Mouse (Mus musculus): ENCODE data around the gene Ect2l. TPM values are rescaled to one million over a fixed set of nuclear protein-coding genes. Genes with fewer than 3 reads are reported as not detected.

The Ect2l gene
- polyA plus RNA-seq, 1 experiment from 2014 or later = 0.17 TPM

DNA sequence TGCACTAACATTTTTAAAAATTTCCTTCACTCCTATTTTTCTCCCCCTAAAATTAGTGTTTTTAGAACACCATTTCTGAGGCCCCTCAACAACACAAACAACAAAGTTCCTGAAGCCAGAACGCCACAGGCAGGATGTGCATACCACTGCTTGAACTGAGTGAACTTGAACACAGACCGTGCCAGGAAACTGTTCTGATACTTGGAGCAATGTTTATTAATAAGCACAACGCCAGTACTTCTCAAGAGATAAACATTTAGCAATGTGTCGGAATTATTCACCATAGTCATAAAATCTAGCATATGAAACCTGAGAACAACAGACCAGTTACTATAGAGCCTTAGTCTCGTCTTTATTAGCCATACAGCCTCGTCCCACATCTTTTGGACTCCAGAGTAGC lies 571 bp downstream of the Ect2l start:
- Histone ChIP-seq H3K4me1 (peaks cover 9% of the 10 kb centered on the region), H3K4me3 (replicated peaks) (no peak overlapping the region), H3K27me3 (replicated peaks) (no peaks in the 10 kb centered on the region), H3K4me2 (no peak overlapping the region), H3K27ac (no peak overlapping the region), H3K9ac (no peak overlapping the region), H3K9me3 (no peaks in the 10 kb centered on the region), H3K36me3 (no peaks in the 10 kb centered on the region)
- ATAC-seq (ENCODE audit: insufficient read depth, low FRiP score, low read depth) = no peak
- 36% methylated on average over 6 of the region's 6 CpGs for WGBS

DNA sequence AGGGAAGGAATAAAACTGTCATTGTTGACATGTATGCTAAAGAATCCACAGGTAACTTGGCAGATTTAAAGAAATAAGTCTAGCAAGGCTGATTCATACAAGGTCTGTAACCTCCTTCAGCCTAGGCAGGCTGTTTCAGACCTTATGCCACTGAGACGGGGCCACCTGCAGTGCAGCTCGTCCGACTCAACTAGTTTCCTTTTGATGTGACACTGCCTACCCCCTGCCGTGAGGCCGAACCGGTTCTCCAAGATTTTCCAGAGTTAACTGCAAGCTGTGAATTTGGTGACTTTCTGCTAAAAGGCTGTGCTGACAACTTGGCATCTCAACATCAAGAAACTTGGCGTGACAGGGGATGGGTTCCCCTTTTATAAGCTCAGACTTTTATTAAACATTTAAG lies 6.6 kb downstream of the Ect2l start:
- no peaks in the 10 kb centered on the region for H3K4me1 ChIP-seq
- no peak overlapping the region for H3K4me3 ChIP-seq (replicated peaks)
- ATAC-seq (ENCODE audit: insufficient read depth, low FRiP score, low read depth) = no peak; the same call in 1 of the 2 replicates
- H3K36me3 ChIP-seq = no peaks in the 10 kb centered on the region
- no peak overlapping the region for H3K9ac ChIP-seq
- H3K9me3 ChIP-seq = no peaks in the 10 kb centered on the region
- no peak overlapping the region for H3K4me2 ChIP-seq
- H3K27me3 ChIP-seq (replicated peaks) = no peaks in the 10 kb centered on the region
- WGBS = 31% methylated on average over 7 of the region's 7 CpGs
- peak overlapping the region; percentile 3; the same call in 1 of the 2 replicates for H3K27ac ChIP-seq

DNA sequence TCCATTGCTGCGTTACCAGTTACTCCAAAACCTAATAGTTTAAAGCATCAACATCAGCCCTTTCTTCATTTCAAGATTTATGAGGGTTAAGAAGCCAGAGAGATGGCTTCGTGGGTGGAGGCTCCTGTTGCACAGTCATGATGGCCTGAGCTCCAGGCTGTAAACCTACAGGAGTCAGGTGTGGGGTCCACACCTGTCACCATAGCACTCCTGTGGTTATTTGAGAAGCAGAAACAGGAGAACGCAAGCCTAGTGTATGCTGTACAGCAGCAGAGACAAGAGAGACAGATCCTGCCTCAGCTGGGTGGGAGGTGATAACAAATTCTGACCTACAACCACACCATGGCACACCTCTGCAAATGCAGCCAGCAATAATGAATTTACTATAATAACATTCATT lies 8.3 kb downstream of the Ect2l start:
- H3K27ac ChIP-seq = no peak overlapping the region
- ATAC-seq (ENCODE audit: insufficient read depth, low FRiP score, low read depth) = no peak
- H3K4me3 ChIP-seq (replicated peaks) = no peak overlapping the region
- H3K9ac ChIP-seq = no peak overlapping the region
- H3K9me3 ChIP-seq = no peaks in the 10 kb centered on the region
- H3K36me3 ChIP-seq = no peaks in the 10 kb centered on the region
- no peaks in the 10 kb centered on the region for H3K4me1 ChIP-seq
- no peak overlapping the region for H3K4me2 ChIP-seq
- WGBS = 74% methylated on average over 3 of the region's 3 CpGs
- no peaks in the 10 kb centered on the region for H3K27me3 ChIP-seq (replicated peaks)

GRCm38 (mm10) chr10:18200656-18201055 lies 10.0 kb downstream of the Ect2l start:
- H3K9ac ChIP-seq = no peak overlapping the region
- no peaks in the 10 kb centered on the region for H3K9me3 ChIP-seq
- no peak for ATAC-seq (ENCODE audit: insufficient read depth, low FRiP score, low read depth)
- H3K27ac ChIP-seq = no peak overlapping the region
- no peaks in the 10 kb centered on the region for H3K27me3 ChIP-seq (replicated peaks)
- no peaks in the 10 kb centered on the region for H3K36me3 ChIP-seq
- no peaks in the 10 kb centered on the region for H3K4me1 ChIP-seq
- no peak overlapping the region for H3K4me2 ChIP-seq
- no peak overlapping the region for H3K4me3 ChIP-seq (replicated peaks)
- 69% methylated on average over 9 of the region's 9 CpGs for WGBS

DNA sequence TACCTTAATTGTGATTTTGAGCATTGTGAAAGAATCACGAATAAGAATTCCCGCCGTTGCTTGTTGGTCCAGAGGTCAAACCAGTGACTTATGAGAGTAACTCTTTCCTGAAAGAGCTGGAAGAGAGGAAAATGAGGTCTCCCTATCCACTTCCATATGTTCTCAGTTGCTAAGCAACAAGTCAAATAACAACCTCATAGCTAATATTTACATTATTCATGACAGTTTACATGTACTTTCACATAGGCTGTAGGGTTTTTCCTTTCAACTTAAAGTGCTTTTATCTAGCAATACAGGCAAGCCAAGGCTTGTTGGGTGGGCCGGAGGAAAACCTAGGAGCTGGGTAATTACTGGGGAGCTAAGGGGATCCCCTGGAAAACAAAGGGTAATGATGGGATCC lies 10.8 kb downstream of the Ect2l start:
- H3K27ac ChIP-seq = no peak overlapping the region
- no peak overlapping the region for H3K4me3 ChIP-seq (replicated peaks)
- H3K4me1 ChIP-seq = no peaks in the 10 kb centered on the region
- ATAC-seq (ENCODE audit: insufficient read depth, low FRiP score, low read depth) = peak; percentile 53; the same call in 1 of the 2 replicates
- no peaks in the 10 kb centered on the region for H3K9me3 ChIP-seq
- H3K9ac ChIP-seq = no peak overlapping the region
- no peaks in the 10 kb centered on the region for H3K27me3 ChIP-seq (replicated peaks)
- H3K36me3 ChIP-seq = no peaks in the 10 kb centered on the region
- no peak overlapping the region for H3K4me2 ChIP-seq
- whole genome bisulfite sequencing = 29% methylated on average over 4 of the region's 4 CpGs

DNA sequence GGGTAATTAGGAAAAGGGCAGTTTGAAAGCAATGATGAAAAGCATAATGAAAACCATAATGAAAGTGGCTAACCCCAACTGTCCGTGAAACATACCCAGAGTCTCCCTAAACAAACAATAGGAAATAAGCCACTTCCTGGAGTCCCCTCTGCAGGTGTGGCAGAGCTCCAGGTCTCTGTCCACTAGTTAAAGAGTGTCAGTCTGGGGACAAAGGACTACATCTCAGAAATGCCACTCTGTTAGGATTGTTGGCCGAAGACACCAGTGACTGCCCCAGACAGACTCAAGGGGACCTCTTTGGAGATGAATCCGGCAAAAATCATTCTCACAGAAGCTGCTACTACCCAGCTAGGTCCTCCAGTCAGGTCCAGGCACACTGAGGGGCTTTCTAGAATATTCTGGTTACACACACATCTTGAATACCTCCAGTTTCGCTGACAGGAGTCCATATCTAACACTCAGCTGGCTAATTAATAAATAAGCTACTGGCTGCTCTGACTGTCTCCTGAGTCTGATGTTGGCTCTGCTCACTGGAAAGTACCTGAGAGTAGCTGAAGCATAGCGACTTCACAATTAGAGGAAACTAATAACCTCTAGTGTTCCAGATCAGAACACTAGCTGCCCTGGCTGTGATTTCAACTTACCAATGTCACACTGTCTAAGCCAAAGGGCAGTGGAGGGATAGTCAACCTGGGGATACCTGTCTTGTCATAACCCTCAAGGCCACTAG lies 12.2 kb downstream of the Ect2l start:
- Histone ChIP-seq H3K9me3 (no peaks in the 10 kb centered on the region), H3K27me3 (replicated peaks) (no peaks in the 10 kb centered on the region), H3K4me1 (no peaks in the 10 kb centered on the region), H3K36me3 (no peaks in the 10 kb centered on the region), H3K4me2 (no peak overlapping the region), H3K27ac (no peak overlapping the region), H3K4me3 (replicated peaks) (no peak overlapping the region), H3K9ac (no peak overlapping the region)
- 87% methylated on average over 5 of the region's 5 CpGs for WGBS
- ATAC-seq (ENCODE audit: insufficient read depth, low FRiP score, low read depth) = no peak

- Histone ChIP-seq H3K4me3 (replicated peaks) (peak overlapping the region; percentile 27), H3K9ac (no peak overlapping the region), H3K36me3 (no peaks in the 10 kb centered on the region), H3K27me3 (replicated peaks) (no peaks in the 10 kb centered on the region), H3K4me2 (peak overlapping the region; percentile 51), H3K9me3 (no peaks in the 10 kb centered on the region), H3K4me1 (no peaks in the 10 kb centered on the region), H3K27ac (no peak overlapping the region)
- ATAC-seq (ENCODE audit: insufficient read depth, low FRiP score, low read depth) = no peak
- 45% methylated on average over 14 of the region's 14 CpGs for WGBS
Measured at GRCm38 (mm10) chr10:18197206-18197979, 13.3 kb downstream of the Ect2l start.

DNA sequence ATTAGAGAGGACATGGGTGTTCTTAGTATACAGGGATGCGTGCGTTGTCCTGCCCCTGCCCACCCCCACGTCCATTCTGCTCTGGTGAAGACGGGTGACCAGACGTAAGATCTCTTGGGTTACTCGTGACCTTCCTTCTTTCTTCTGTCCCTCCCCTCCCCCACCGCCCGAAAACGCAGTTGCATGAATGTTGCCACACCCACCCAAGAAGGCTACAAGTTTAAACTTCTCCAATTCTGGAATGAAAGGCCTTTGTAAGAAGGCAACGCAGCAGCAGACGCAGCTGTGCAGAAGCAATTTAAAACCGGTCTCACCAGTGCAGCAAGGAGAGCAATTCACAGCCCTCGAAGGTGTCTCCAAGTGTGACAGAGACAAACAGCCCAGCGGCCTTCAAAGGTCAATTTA lies 16.0 kb downstream of the Ect2l start:
- peak; percentile 78 for ATAC-seq (ENCODE audit: insufficient read depth, low FRiP score, low read depth)
- WGBS = 35% methylated on average over 14 of the region's 14 CpGs
- 0 out of 2 replicates have a peak overlapping the region, but pooled peaks have one; percentile 11 for H3K4me2 ChIP-seq
- H3K4me1 ChIP-seq = no peaks in the 10 kb centered on the region
- no peaks in the 10 kb centered on the region for H3K9me3 ChIP-seq
- H3K27me3 ChIP-seq (replicated peaks) = no peaks in the 10 kb centered on the region
- peak overlapping the region; percentile 61 for H3K27ac ChIP-seq
- no peaks in the 10 kb centered on the region for H3K36me3 ChIP-seq
- no peak overlapping the region for H3K9ac ChIP-seq
- H3K4me3 ChIP-seq (replicated peaks) = no peak overlapping the region

DNA sequence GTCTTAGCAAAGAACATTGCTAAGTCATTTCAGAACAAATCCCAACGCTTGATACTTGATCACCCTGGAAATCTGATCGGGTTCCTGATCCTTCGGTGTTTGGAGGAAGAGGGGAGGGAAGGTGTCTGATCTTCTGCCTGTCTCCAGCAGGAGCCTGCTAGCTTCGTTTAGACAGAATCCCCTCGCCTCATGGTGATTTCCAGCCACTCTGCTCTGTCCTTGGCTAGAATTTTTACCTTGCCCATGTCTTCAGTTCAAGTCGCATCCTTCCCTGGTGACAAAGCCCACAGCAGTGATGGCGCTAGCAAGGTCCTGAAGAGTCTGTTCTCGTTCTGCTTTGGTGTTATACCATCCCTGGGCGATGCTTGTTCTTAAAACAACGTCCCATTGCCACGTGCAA lies 16.5 kb downstream of the Ect2l start:
- Histone ChIP-seq H3K27ac (peak overlapping the region; percentile 61), H3K4me2 (0 out of 2 replicates have a peak overlapping the region, but pooled peaks have one; percentile 11), H3K9me3 (no peaks in the 10 kb centered on the region), H3K4me3 (replicated peaks) (no peak overlapping the region), H3K4me1 (no peaks in the 10 kb centered on the region), H3K9ac (no peak overlapping the region), H3K36me3 (no peaks in the 10 kb centered on the region), H3K27me3 (replicated peaks) (no peaks in the 10 kb centered on the region)
- WGBS = 68% methylated on average over 11 of the region's 11 CpGs
- no peak for ATAC-seq (ENCODE audit: insufficient read depth, low FRiP score, low read depth)

- Histone ChIP-seq H3K4me1 (no peaks in the 10 kb centered on the region), H3K4me2 (no peak overlapping the region), H3K9ac (no peak overlapping the region), H3K9me3 (no peaks in the 10 kb centered on the region), H3K27ac (peak overlapping the region; percentile 8; the same call in 1 of the 2 replicates), H3K36me3 (no peaks in the 10 kb centered on the region), H3K27me3 (replicated peaks) (no peaks in the 10 kb centered on the region), H3K4me3 (replicated peaks) (no peak overlapping the region)
- no peak for ATAC-seq (ENCODE audit: insufficient read depth, low FRiP score, low read depth)
- WGBS = 42% methylated on average over 11 of the region's 11 CpGs
Measured at GRCm38 (mm10) chr10:18193221-18193620, 17.5 kb downstream of the Ect2l start.

DNA sequence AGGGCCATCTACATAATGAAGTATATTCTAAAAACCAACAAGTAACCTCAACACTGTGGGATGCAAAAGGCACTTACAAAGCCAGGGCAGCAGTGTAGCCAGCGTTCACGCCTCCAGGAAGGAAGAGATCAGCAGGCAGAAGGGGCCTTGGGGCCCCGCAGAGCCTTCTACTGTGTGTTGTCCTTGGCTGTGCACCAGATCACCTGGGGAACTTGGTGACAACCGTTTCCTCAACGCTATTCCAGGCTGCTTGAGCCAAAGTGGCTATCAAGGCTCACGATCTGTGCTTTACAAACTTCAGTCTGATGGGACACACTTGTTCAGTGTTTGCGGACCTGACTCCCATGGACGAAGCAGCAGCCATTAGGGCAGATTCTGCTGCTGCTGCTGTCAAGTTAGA lies 19.0 kb downstream of the Ect2l start:
- ATAC-seq (ENCODE audit: insufficient read depth, low FRiP score, low read depth) = no peak
- H3K4me1 ChIP-seq = no peaks in the 10 kb centered on the region
- no peaks in the 10 kb centered on the region for H3K27me3 ChIP-seq (replicated peaks)
- no peak overlapping the region for H3K4me3 ChIP-seq (replicated peaks)
- H3K36me3 ChIP-seq = no peaks in the 10 kb centered on the region
- no peaks in the 10 kb centered on the region for H3K9me3 ChIP-seq
- no peak overlapping the region for H3K4me2 ChIP-seq
- no peak overlapping the region for H3K27ac ChIP-seq
- 40% methylated on average over 8 of the region's 8 CpGs for WGBS
- no peak overlapping the region for H3K9ac ChIP-seq

DNA sequence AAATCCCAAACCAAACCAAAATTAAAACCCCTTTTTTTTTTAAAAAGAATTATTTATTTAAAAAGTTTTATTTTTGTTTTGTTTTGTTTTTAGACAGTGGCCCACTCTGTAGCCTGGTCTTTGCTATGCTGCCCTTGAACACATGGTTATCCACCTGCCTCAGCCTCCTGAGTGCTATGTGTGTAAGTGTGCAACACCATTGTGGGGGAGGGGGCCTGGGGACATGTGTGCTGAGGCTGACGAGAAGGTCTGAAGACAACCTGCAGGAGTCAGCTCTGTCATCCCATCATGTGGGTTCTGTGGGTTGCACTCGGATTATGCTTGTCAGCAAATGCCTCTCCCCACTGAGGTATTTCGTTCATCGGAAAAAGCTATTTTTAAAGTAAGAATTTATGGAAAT lies 21.2 kb downstream of the Ect2l start:
- WGBS = 75% methylated on average over 4 of the region's 4 CpGs
- Histone ChIP-seq H3K27ac (no peak overlapping the region), H3K4me2 (no peak overlapping the region), H3K4me3 (replicated peaks) (no peak overlapping the region), H3K27me3 (replicated peaks) (no peaks in the 10 kb centered on the region), H3K9ac (no peak overlapping the region), H3K4me1 (no peaks in the 10 kb centered on the region), H3K9me3 (no peaks in the 10 kb centered on the region), H3K36me3 (no peaks in the 10 kb centered on the region)
- no peak for ATAC-seq (ENCODE audit: insufficient read depth, low FRiP score, low read depth)

Data from stomach, embryonic 15.5 days (tissue).